In genomic region chr15:61154166-61154565, GRCm38 (mm10) we compare ENCODE assay signal across 18 mouse cellular contexts.
A peak's percentile ranks its signal among the peaks of the same experiment; 100 is the strongest.
DNase-seq lines count a peak whose midpoint lies in the region; ATAC-seq lines count a peak whose summit lies in the region.
"Had no signal": no experiment of that assay in that cellular context is flagged by ENCODE, and none has a peak within 500 bp of the region (broad histone marks: within the 10 kb centered on the region; RNA-seq: fewer than 3 reads in every experiment).

No protein-coding gene starts in this region.

- peak; percentile 30 for DNase-seq in CD4-positive, CD25-positive, alpha-beta regulatory T cell, adult 2 months (ENCODE audit: low read depth, low spot score)
- peak; percentile 5 for DNase-seq in ZHBTc4 (ENCODE audit: low read depth, low spot score)
- DNase-seq in gastrocnemius, postnatal 25 days: no peak
- DNase-seq in cerebellum, postnatal 14 days: no peak
- DNase-seq in left cerebral cortex, adult 18-20 months (ENCODE audit: low spot score in 2 of 2): no peak
- DNase-seq: adrenal gland, postnatal 10 days; adrenal gland, postnatal 36 days; B cell, adult 2 months; cerebellum, adult 18-20 months; cerebellum, adult 9-10 months; cerebellum, postnatal 25 days; gastrocnemius, postnatal 36 days; heart, adult 2 months; kidney, adult 18-20 months had no signal

- ATAC-seq in inflammation-experienced regulatory T-cells, adult 6 months: peak; percentile 64
- ATAC-seq: forebrain, embryonic 15.5 days; intestine, embryonic 16.5 days; Patski had no signal

Comparison
In these comparisons a context has a peak if more than half of its experiments do, and no peak if none do; other contexts are left out.
1. DNase-seq: peak in CD4-positive, CD25-positive, alpha-beta regulatory T cell, adult 2 months (single experiment) and ZHBTc4 (single experiment); none in gastrocnemius, postnatal 25 days (single experiment), cerebellum, postnatal 14 days (0 of 2) and left cerebral cortex, adult 18-20 months (0 of 2).